Mouse (Mus musculus) retina, embryonic 14.5 days (tissue): ENCODE measurements at regions not wholly inside any gene's neighbourhood (a gene's known extent, or its start where the extent isn't known, plus 50 kb on each side); places are given as distances from the start of the nearest gene placed in this dataset.
"Not testable (repeated sequence)": the region's sequence is repeated elsewhere in the genome, so short reads cannot be mapped to it uniquely, and the experiment has no call there.

Source experiments
- DNase-seq: peaks from one replicate; pipeline ENCODE4 v3.0.0-alpha.2; 2015; ENCODE audit warnings: low spot score

- DNase-seq = no peak
Measured at GRCm38 (mm10) chr10:38458975-38459374, 362.6 kb downstream of the Rfpl4b start.

DNA sequence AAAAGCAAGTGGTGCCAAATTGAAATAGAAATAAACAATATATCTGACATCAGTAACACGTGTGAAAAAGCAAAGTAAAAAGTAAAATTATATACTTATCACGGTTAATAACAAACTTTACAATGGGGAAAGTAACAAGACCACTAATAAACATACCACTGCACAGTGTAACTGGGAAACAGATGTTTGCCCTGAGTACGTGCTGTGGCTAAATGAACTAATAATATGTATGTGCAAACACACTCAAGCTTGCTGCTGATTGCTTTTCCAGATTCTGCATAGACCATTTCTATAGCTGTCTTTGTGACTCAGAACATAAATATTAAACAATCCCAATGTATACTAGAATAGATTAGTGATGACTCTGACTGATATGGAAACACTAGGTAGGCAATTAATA, 363.2 kb downstream of the Rfpl4b start:
- DNase-seq = no peak

- no peak for DNase-seq
Measured at GRCm38 (mm10) chr10:38456786-38457185, 364.8 kb downstream of the Rfpl4b start.

DNA sequence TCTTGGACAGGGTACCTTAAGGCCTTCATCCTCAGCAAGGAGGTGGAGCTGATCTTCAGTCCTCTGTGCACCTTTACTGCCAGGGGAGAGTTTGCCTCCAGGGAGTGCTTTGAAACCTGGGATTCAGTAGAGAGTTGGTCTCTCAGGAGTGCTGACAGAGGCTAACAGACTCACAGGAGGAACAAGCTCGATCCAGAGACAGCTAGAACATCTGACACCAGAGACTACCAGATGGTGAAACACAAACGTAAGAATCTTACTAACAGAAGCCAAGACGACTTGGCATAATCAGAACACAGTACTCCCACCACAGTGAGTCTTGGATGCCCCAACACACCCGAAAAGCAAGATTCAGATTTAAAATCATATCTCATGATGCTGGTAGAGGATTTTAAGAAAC, 372.3 kb downstream of the Rfpl4b start:
- no peak for DNase-seq

- no peak for DNase-seq
Measured at GRCm38 (mm10) chr10:38447706-38448105, 373.9 kb downstream of the Rfpl4b start.

DNA sequence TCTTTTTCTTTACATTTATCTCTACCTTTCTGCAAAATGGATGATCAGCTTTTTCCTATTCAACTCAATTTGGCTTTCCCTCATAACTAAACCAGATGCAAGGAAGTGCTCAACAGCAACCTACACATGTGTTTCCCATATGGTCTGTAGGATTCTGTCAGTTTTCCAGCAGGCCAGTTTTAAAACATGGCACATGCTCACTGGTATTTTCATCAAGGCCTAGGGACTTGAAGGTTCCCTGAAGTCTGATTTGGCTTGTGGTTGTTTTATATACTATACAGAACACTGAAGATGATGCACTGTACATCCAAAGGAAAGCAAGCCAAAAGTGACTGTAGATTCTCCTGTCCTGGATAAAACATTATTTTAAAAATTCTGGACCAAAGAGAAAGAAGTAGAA, 374.3 kb downstream of the Rfpl4b start:
- DNase-seq = no peak

GRCm38 (mm10) chr10:38439286-38439685, 382.3 kb downstream of the Rfpl4b start:
- DNase-seq = no peak

DNA sequence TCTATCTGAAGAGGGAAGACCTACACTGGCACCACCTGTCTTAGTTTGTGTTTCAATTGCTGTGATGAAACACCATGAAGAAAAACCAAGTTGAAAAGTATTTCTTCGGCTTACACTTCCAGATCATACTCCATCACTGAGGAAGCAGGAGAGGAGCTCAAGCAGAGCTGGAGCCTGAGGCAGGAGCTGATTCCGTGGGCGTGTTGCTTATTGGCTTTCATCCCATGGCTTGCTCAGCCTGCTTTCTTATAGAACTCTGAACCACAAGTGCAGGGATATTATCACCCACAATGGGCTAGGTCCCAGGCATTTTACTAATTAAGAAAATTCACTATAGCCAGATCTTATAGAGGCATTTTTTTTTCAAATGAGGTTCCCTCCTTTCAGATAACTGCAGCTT, 384.7 kb downstream of the Rfpl4b start:
- no peak for DNase-seq

- DNase-seq = no peak
Measured at GRCm38 (mm10) chr10:38421541-38421940, 400.0 kb downstream of the Rfpl4b start.

DNA sequence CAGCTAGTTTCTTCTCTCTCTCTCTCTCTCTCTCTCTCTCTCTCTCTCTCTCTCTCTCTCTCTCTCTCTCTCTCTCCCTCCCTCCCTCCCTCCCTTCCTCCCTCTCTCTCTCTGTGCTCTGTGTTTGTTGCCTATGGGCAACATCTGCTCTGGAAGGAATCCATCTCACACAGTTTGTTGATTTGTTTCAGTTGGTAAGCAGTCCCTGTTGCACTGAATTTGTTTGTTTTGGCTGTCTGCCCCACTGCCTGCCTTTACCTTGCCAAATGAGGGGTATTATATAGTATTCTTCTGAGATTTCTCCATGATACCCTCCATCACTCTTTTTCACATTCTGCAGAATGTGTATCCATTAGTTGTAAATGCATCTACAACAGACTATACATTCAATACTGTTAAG, 401.8 kb downstream of the Rfpl4b start:
- no peak for DNase-seq

DNA sequence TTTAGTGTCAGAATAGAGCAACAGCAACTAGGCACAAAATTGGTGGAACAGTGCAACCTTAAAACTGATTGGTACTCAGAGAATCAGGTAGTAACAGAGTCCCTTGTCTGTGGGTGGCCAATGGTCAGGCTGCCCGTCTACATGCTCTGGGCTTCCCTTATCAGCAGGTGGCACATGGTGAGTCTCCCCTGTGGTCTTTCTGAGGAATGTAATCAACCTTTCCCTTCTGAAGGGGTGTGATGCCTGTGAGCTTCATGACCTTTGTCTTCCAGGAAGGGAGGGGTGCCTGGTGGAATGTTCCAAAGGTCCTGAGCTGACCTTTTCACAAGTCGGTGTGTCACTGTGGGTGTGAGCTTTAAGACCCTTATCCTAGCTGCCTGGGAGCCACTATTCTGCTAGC, 438.4 kb downstream of the Rfpl4b start:
- DNase-seq = no peak

- DNase-seq = no peak
Measured at GRCm38 (mm10) chr10:38381873-38382296, 439.7 kb downstream of the Rfpl4b start.

GRCm38 (mm10) chr10:38380388-38380787, 441.2 kb downstream of the Rfpl4b start:
- DNase-seq = no peak

DNA sequence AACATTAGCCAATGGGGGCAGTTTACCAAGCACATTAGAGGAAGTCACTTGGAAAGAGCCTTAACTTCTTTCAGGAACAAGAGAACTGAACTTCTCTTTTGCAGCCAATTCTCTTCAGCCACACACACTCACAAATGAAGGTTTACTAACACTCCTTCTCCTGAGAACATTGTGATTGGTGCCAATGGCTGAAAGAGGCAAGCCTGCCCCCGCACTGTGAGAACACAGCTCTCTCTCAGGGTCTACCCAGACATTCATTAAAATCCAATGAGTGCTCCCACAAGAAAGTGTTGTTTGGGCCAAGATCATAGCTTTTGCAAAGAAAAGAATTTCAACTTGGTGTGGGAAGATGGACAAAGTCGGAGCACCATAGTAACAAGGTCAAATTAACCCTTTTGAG, 454.8 kb downstream of the Rfpl4b start:
- no peak for DNase-seq

DNA sequence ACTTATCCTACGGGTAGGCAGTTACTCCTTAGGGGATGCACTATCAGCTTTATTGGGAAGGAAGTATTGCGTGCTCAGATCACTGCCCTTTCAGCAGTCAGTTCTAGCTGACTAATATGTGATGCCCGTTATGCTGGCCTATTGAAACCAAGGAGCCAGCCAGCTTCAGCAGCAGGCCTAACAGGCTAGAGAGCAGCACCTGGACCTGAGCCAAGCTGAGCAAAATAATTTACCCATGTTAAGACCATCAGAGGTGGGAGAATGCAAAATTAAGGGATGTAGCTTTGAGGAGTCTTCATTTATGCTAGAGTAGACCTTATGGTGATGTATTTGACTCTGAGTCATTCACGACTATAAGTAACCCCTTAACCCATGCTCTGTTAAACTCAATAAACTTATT, 456.7 kb downstream of the Rfpl4b start:
- no peak for DNase-seq

- peak; percentile 21 for DNase-seq
Measured at GRCm38 (mm10) chr10:38357539-38358232, 463.9 kb downstream of the Rfpl4b start.

GRCm38 (mm10) chr10:38353973-38354372, 467.6 kb downstream of the Rfpl4b start:
- DNase-seq = no peak

DNA sequence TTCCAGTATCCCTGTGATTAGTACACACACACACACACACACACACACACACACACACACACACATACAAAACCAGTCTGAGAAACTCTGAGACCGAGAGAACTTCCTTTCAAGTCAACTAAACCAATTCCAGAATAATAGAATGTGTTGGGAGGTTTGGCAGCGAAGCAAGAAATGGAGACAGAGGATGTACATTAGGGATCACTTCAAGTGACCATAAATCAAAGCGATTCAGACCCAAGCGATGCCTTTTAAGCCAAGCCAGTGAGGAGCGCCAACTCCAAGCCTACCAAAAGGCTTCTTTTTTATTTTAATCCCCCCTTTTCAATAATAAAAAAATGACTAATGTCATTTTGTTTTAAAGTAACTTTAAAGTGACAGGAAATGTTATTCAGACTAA, 468.1 kb downstream of the Rfpl4b start:
- no peak for DNase-seq

DNA sequence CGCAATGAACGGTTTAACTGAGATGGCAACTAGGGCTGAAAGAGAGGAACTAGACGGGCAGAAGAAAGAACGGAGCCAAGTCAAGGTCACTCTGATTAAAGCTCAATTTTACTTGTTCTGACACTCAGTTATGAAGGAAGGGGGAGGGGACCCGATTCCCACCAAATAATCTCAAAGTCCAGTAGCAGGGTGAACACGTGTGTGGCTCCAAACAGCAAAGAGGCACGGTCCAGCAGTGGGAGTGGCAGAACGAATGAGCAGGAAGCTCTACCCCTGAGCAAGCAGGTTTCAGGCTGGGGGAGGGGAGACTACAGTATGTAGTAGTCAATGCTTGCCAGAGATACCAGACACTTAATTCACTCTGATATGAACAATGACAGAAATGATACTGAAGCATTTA, 474.6 kb downstream of the Rfpl4b start:
- DNase-seq = not testable (repeated sequence)

DNA sequence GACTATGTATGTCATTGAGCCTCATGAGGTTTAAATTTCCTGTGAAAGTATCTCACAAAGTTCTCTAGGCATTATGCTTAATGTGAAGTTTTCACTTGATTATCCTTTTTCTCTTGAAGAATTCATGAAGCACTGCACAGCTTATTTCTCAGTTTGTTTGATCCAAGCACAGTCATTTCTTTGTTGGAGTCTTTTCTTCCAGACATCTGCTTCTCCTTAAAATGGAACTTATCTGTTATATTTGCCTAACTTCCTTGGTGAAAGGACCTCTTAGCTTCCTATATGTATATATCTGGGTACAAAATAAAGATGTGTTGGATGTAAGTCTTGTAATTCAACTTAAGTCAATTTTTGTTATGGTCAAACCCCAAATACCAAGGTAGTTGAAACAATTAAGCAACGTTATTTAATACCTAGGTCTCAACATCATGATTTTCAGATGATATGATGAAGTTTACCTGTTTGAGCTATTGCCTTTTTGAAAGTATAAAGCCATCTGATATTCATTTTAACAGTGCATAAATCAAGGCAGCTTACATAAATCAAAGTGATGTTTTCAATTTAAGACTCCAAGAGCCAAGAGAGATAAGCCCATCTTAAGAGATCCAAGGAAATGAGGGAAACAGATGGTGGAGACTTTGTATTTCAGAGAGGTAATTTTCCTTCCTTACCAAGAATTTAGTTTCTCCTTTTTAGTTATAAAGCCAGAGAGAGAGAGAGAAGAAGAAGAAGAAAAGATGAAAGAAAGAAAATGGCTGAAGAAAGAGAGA, 481.0 kb downstream of the Rfpl4b start:
- no peak for DNase-seq

GRCm38 (mm10) chr10:38308716-38309392, 512.7 kb downstream of the Rfpl4b start:
- DNase-seq = no peak

DNA sequence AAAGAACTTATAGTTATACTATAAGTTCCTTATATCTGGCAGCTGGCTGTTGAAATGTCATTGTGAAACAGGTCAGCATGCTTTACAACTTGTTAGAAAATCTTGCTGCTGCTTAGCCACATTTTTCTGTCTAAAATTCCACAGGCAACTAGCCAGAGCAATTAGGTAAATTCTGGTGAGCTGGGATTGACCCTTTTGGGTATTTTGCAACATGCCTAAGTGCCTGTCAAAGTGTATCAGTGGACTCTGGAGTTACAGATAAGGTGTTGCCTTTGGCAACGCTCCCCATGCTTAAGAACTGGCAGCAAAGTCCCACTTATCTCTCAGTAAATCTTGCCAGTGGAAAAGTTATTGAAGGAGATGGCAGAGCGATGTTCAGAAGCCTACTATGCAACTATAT, 525.9 kb downstream of the Rfpl4b start:
- DNase-seq = peak; percentile 8

- DNase-seq = no peak
Measured at GRCm38 (mm10) chr10:38288689-38289283, 532.8 kb downstream of the Rfpl4b start.
